Mouse (Mus musculus) forebrain, embryonic 11.5 days (tissue): ENCODE results near the gene Rbm41. TPM values are rescaled to one million over a fixed set of nuclear protein-coding genes. Genes with fewer than 3 reads are reported as not detected.

ENCODE experiments used
- ATAC-seq: fragments of 200-750 bp; cut with Nextera tagmentation; replicated peaks from 2 replicates; pipeline ENCODE4 v1.8.0; 2017; ENCODE audit warnings: moderate TSS enrichment; ENCODE audit not compliant: low FRiP score
- DNase-seq: peaks from one replicate; pipeline ENCODE4 v3.0.0-alpha.2; 2017; ENCODE audit warnings: low spot score
- H3K27ac ChIP-seq: fragments of 300-500 bp; sonication (generic); 2 replicates; pipeline ENCODE4 v1.5.1; 2014; ENCODE audit warnings: low read depth, low read length
- H3K27me3 ChIP-seq: fragments of 300-500 bp; sonication (generic); 2 replicates; pipeline ENCODE4 v1.6.1; 2014; ENCODE audit warnings: mild to moderate bottlenecking, low read length, mixed read lengths; ENCODE audit not compliant: control insufficient read depth, insufficient read depth
- H3K36me3 ChIP-seq: fragments of 300-500 bp; sonication (generic); 2 replicates; pipeline ENCODE4 v1.6.1; 2014; ENCODE audit warnings: mild to moderate bottlenecking, low read length, moderate library complexity, mixed read lengths; ENCODE audit not compliant: control insufficient read depth, insufficient read depth
- H3K4me1 ChIP-seq: fragments of 300-500 bp; sonication (generic); replicated peaks from 2 replicates; pipeline ENCODE4 v1.6.1; 2014; ENCODE audit warnings: low read length, mixed read lengths; ENCODE audit not compliant: control insufficient read depth, insufficient read depth
- H3K4me2 ChIP-seq: fragments of 300-500 bp; sonication (generic); 2 replicates; pipeline ENCODE4 v1.6.1; 2014; ENCODE audit warnings: low read depth, mild to moderate bottlenecking, low read length, moderate library complexity, mixed read lengths; ENCODE audit not compliant: severe bottlenecking
- H3K4me3 ChIP-seq: fragments of 300-500 bp; sonication (generic); 2 replicates; pipeline ENCODE4 v1.5.1; 2014; ENCODE audit warnings: low read depth, low read length
- H3K9ac ChIP-seq: fragments of 300-500 bp; sonication (generic); 2 replicates; pipeline ENCODE4 v1.6.1; 2014; ENCODE audit warnings: low read length
- H3K9me3 ChIP-seq: fragments of 300-500 bp; sonication (generic); 2 replicates; pipeline ENCODE4 v1.6.1; 2016; ENCODE audit warnings: low read length, mixed read lengths; ENCODE audit not compliant: control insufficient read depth
- WGBS: fragments of 180-500 bp; shearing (Covaris S2); extraction: QIAGEN DNeasy Blood & Tissue Kit; methylation state at CpG from one replicate; pipeline ENCODE4 v1.1.7; 2014; 5-methylcytosine and 5-hydroxymethylcytosine counted together
- polyA plus RNA-seq: library from polyadenylated mRNA; unstranded; fragments of >200 nt; fragmentation: Nextera tagmentation; extraction: Ambion mirVana; gene quantifications from 2 replicates; pipeline ENCODE4 v1.2.1, GENCODE M21; 2014

The Rbm41 gene
- polyA plus RNA-seq, 1 experiment from 2014 or later = 10.0 TPM

DNA sequence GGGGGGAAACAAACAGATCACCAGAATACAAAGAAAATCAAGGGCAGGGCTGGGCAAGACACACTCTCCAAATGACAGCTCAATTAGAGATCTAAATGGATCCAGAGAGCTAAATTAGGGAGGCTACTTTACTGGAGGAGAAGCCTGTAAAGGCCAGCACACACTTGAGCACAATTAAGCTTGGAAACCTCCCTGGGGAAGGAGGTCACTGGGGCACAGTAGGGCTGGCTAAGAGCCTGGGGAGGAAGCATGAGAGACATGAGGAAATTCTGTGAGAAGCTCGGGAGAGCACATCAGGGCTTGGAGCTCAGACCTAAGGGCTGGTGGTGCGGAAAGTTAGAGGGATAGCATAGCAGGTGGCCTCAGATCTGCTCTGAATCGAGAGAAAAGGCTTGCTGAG, 120.5 kb downstream of the Rbm41 start:
- H3K27me3 ChIP-seq = peaks cover 2% of the 10 kb centered on the region; the same call in 1 of the 2 replicates
- DNase-seq = no peak

DNA sequence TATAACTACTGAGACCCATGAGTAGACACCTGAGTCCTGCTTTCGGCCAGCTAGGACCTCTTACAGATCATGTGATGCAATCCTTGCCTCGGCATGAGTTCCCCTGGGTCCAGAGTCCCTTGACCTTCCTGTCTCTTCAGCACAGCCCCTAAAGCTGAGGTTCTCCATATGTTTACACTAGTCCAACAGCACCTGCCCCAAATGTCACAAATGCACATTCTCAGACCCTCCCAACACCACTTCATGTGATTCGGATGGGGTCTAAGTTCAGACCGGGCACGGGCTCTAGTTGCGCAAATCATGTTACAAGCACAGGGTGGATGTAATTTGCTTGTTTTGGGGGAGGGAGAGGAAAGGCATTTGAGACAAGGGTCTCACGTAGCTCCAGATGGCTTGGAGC, 121.3 kb downstream of the Rbm41 start:
- DNase-seq (no peak), ATAC-seq (no peak)
- no peak overlapping the region for H3K9ac ChIP-seq
- H3K9me3 ChIP-seq = no peaks in the 10 kb centered on the region
- H3K36me3 ChIP-seq = no peaks in the 10 kb centered on the region
- no peak overlapping the region for H3K27ac ChIP-seq
- 81% methylated on average over 7 of the region's 7 CpGs for WGBS
- H3K4me1 ChIP-seq = no peaks in the 10 kb centered on the region
- no peak overlapping the region for H3K4me3 ChIP-seq
- H3K4me2 ChIP-seq = no peak overlapping the region
- H3K27me3 ChIP-seq = peaks cover 2% of the 10 kb centered on the region; the same call in 1 of the 2 replicates

More for the DNA sequence above, 120.5 kb downstream of the Rbm41 start:
- no peaks in the 10 kb centered on the region for H3K4me1 ChIP-seq
- ATAC-seq = no peak
- H3K4me2 ChIP-seq = no peak overlapping the region
- WGBS = 30% methylated on average over 3 of the region's 3 CpGs
- no peak overlapping the region for H3K27ac ChIP-seq
- H3K9me3 ChIP-seq = no peaks in the 10 kb centered on the region
- H3K9ac ChIP-seq = no peak overlapping the region
- H3K4me3 ChIP-seq = no peak overlapping the region
- H3K36me3 ChIP-seq = no peaks in the 10 kb centered on the region

DNA sequence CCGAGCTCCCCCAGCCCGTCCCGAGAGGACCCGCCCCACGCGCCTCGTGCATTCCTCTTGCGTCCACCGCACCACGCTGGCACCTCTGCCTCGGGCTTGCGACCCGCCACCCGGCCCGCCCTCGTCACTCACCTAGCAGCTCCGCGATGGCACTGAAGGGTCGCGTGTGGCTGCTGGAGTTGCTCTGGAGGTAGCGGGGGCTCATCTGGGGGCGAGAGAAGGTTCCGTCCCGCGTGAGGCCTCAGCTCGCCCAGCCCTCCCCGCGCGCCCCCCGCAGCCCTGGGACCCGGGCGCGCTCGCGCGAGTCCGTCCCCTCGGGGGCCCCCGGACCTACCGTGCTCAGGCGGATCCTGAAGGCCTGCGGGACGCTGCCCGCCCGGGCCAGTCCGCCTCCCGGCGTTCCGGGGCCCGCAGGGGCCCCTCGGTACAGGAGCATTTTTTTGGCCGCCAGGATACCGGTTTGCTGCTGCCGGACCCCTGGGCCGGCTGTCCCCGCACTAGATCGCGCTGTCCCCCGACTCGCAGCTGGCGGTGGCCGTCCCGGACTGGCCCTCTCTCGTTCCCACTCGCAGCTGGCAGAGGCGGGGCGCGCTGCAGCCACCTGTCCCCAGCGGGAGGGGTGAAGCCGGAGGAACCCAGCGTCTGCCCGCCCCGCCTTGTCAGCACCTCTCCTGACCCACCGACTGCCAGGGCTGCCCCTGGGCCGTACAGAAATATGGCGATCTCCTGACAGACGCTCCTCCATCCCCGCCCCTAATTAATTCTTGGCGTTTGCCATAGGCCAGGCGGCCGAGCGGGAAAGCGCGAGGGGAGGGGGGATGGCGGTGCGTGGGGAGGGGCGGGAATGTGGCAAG, 127.2 kb downstream of the Rbm41 start, which contains the start of gene Morc4:
Morc4 (minus strand) TSS at position 740 of the 854 bp plus-strand sequence.
- peak within 1 kb of the TSS; percentile 49 for H3K9ac ChIP-seq
- DNase-seq (peak; percentile 81), ATAC-seq (peak; percentile 93)
- no peaks in the 10 kb centered on the region for H3K36me3 ChIP-seq
- peak within 1 kb of the TSS; percentile 72 for H3K4me2 ChIP-seq
- H3K27me3 ChIP-seq = peaks cover 9% of the 10 kb centered on the region; the same call in 1 of the 2 replicates
- 25% methylated on average over 55 of the region's 87 CpGs for WGBS
- H3K4me3 ChIP-seq = peak within 1 kb of the TSS; percentile 46
- H3K27ac ChIP-seq = no peak within 1 kb of the TSS
- H3K4me1 ChIP-seq = no peaks in the 10 kb centered on the region
- H3K9me3 ChIP-seq = no peaks in the 10 kb centered on the region

DNA sequence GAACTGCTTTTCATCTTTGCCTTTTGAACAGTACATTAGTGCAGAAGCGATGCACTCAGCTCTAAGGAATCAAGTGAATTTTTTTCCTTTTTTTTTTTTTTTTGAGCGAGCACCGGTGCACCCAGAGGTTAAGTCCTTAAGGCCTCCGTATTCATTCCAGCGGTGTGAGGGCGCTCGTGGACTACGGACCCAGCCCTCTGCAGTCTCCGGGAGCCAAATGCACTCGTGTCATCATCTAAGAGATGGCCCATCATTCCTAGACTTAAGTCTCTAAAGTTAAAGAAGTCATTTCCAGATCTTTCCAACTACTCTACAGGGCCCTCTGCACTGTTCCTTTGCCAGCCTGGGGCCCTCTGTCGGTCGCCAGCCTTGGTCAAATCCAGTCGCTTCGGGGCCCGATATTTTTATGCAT, 128.1 kb downstream of the Rbm41 start:
- 24% methylated on average over 15 of the region's 15 CpGs for WGBS
- Histone ChIP-seq H3K4me1 (no peaks in the 10 kb centered on the region), H3K9me3 (no peaks in the 10 kb centered on the region), H3K27ac (no peak overlapping the region), H3K36me3 (no peaks in the 10 kb centered on the region), H3K4me2 (peak overlapping the region; percentile 72), H3K27me3 (peaks cover 9% of the 10 kb centered on the region; the same call in 1 of the 2 replicates), H3K9ac (no peak overlapping the region), H3K4me3 (peak overlapping the region; percentile 46)
- peak; percentile 19; the same call in 1 of the 2 replicates for ATAC-seq
- DNase-seq = peak; percentile 47

DNA sequence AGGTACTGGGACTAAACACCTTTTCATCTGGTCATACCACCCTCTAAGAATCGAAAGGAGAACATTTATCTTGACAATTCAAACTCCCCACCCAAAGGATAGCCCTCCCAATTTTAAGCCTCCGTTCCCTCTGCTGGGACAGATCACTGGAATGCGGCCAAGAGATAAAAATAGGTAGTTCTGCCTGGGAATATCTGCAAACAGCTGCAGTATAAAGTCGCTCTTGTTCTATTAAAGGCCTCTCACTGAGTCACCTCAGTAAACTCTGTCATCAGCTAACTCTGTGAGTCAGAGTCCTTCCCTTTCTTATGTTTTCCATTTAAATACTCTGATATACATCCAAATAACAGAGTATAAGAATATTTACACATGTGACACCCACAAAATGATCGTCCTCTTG, 139.0 kb downstream of the Rbm41 start:
- H3K9me3 ChIP-seq = no peaks in the 10 kb centered on the region
- ATAC-seq (no peak), DNase-seq (no peak)
- no peak overlapping the region for H3K4me3 ChIP-seq
- 78% methylated on average over 5 of the region's 5 CpGs for WGBS
- H3K4me2 ChIP-seq = no peak overlapping the region
- no peaks in the 10 kb centered on the region for H3K36me3 ChIP-seq
- no peak overlapping the region for H3K9ac ChIP-seq
- peaks cover 2% of the 10 kb centered on the region; the same call in 1 of the 2 replicates for H3K27me3 ChIP-seq
- H3K27ac ChIP-seq = no peak overlapping the region
- no peaks in the 10 kb centered on the region for H3K4me1 ChIP-seq

GRCm38 (mm10) chrX:139854795-139855194, 143.6 kb downstream of the Rbm41 start:
- no peak for ATAC-seq
- 91% methylated on average over 4 of the region's 4 CpGs for WGBS
- H3K27ac ChIP-seq = no peak overlapping the region
- H3K9me3 ChIP-seq = no peaks in the 10 kb centered on the region
- H3K4me1 ChIP-seq = no peaks in the 10 kb centered on the region
- H3K9ac ChIP-seq = no peak overlapping the region
- H3K4me3 ChIP-seq = no peak overlapping the region
- DNase-seq = no peak
- no peaks in the 10 kb centered on the region for H3K36me3 ChIP-seq
- H3K4me2 ChIP-seq = no peak overlapping the region
- H3K27me3 ChIP-seq = no peaks in the 10 kb centered on the region

DNA sequence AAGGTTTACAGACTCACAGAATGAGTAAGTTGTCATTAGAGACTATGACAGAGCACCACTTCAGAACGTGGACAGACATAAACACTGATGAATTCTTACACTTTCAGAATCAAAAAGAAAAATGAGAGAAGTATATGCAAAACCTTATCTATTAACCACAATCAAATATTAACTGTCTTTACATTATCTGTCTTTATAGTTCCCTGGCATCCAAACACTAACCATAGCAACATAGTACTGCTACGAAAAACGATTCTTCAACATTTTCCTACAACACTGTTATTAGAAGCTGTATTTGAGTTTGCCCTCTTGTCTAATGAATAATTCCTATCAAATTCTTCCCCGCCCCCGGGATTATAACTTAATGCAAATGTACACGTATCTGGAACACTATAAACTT, 157.3 kb downstream of the Rbm41 start:
- no peak overlapping the region for H3K4me2 ChIP-seq
- ATAC-seq (no peak), DNase-seq (no peak)
- no peak overlapping the region for H3K4me3 ChIP-seq
- no peaks in the 10 kb centered on the region for H3K36me3 ChIP-seq
- H3K4me1 ChIP-seq = no peaks in the 10 kb centered on the region
- 85% methylated on average over 6 of the region's 6 CpGs for WGBS
- no peak overlapping the region for H3K9ac ChIP-seq
- H3K9me3 ChIP-seq = no peaks in the 10 kb centered on the region
- H3K27me3 ChIP-seq = no peaks in the 10 kb centered on the region
- no peak overlapping the region for H3K27ac ChIP-seq
